Mouse (Mus musculus): Measurements from ENCODE around the gene Ino80d.

Gene Ino80d

GRCm38 (mm10) chr1:62984566-62984965 is 129.9 kb downstream of the Ino80d start:
- DNase-seq, result peak; percentile 70

DNA sequence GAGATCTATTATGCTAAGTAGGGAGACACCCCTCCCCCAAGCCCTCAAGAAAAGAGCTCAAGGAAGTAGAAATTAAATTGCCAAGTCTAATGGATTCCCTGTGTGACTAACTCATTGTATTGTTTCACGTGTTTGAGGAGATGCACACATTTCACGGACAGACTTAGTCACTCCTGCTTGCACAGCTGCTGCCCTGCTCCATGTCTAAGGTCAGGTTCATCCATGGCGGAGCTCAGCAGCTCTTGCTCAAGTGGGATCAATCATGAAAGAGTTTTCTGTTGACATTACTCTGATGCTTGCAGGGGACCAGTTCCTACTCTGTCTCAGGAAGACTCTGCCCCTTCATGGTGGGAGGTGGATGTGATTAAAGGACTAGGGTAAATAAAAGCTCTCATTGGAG is 137.7 kb downstream of the Ino80d start:
- DNase-seq, result no peak

GRCm38 (mm10) chr1:62966885-62967284 is 147.6 kb downstream of the Ino80d start:
- DNase-seq, result peak; percentile 55

DNA sequence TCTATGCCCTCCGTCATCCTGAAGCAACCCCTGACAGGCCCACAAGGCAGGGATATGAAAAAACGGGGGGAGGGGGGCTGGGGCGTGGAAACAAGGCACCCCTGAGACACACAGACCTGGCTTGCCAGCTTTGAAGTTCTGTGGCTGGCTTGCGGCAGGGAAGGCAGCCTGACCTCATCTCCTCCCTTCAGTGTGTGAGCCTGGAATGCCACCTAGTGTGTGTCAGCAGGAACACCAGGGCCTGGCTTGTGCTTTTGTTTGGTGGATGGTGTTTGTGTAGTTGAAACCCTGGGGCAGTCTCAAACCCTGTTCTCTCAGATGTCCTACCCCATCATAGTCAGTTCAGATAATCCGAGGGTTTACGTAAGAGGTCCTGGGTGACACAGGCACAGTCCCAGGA is 150.2 kb downstream of the Ino80d start:
- peak; percentile 83 for DNase-seq

DNA sequence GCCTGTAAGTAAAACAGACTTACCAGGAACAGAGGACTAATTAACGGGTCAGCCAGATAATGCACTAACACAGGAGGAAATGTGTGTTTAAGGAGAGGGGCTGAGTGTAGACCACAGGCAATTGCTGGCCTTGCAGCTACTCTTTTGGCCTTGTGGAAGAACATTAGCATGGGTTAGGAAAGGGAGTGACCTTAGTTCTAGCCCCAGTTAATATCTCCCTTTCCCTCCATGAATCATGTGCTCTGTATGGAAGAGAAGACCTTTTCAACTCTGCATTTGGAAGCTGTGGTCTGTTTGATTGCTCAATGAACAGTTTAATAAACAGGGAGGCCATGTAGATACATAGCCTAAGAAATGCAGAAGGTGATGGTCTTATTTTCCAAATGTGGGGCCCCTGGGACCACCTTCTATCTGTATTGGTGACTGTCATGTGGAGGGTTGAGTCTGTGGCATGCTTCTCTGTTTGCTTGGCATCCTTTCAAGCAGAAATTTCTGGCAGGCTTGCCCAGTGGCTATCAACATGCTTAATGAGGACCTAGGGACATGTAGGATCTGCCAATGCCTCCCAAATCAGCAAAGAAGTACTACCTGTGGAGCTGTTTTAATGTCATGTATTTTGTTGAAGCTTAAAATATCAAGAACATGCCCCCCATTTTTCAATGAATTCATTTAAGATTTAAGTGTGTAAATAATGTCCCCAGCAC is 157.4 kb downstream of the Ino80d start:
- DNase-seq, result no peak

DNA sequence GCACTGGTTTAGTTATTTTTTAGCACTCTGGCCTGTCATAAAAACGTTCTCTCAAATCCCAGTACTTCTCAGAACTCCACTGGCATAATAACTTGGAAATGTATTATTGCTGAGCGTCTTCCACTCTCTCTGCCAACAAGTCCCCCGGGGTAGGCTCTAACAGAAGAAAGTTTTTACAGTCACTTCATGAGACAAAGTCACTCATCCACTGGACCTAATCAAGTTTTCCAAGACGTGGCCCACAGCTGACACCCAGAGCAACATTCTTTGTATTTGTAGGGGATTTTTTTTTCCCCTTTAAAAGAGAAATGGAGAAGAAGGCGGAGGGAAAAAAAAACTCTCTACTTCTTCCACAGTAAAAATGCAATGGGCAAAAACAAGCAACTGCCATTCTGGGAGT is 157.9 kb downstream of the Ino80d start:
- peak; percentile 57 for DNase-seq

- DNase-seq, result no peak
Observed at GRCm38 (mm10) chr1:62955340-62955739, 159.1 kb downstream of the Ino80d start.

GRCm38 (mm10) chr1:62953036-62953435 is 161.4 kb downstream of the Ino80d start:
- DNase-seq, result no peak

DNA sequence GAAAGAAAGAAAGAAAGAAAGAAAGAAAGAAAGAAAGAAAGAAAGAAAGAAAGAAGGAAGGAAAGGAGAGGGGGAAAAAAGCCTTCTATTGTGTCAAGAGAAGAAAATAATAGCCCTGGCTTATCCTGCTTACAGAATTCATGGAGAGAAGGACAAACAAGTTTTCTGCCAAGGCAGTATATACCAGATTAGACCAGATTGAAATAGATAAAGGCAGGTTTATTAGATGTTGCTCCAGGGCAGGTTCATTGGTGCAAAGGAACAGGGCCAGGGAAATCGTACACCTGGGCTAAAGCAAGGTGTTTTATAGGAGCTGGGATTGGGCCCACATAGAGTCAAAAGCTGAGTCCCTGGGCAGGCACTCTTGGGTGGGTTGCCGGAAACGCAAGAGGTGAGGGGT is 162.1 kb downstream of the Ino80d start:
- DNase-seq, result no peak

- DNase-seq, result peak; percentile 80
Observed at GRCm38 (mm10) chr1:62951067-62951809, 163.2 kb downstream of the Ino80d start.

DNA sequence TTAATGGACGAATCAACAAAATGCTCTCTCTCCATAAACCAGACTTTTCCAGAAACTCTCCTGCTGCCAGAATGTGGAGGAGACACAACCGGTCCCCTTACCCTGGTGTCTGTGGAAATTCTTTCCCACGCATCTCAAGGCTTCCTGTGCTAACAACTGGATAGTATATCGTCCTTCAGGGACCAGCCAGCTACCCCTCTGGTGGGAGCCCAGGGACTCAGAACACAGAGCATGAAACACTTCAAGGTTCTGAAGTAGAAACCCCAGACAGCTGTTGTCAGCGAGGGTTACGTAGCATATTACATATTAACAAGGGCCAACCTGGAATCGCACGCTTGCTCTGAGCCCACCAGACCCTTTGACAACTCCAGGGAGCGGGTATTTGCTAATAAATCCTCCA is 163.9 kb downstream of the Ino80d start:
- DNase-seq, result no peak

GRCm38 (mm10) chr1:62947807-62948206 is 166.7 kb downstream of the Ino80d start:
- DNase-seq, result peak; percentile 59

DNA sequence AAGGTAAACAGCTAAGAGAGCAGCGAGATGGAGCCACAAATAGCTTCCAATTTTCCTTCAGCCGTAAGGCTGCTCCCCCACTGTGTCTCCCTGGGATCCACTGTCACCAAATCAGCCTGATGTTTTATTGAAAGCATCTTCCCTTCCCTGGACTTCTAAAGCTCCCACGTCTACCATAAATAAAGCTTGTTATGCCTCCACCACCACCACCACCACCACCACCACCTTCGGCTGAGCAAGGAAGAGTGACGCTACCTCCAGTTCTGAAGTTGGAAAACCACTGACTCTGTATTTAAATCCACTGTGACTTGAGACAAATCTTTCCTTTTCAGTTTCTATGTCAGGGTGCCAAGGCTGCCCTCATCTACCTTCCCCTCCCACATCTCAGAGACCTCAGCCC is 167.5 kb downstream of the Ino80d start:
- no peak for DNase-seq

GRCm38 (mm10) chr1:62934752-62935329 is 179.6 kb downstream of the Ino80d start:
- DNase-seq, result no peak

- DNase-seq, result peak; percentile 70
Observed at GRCm38 (mm10) chr1:62934100-62934513, 180.4 kb downstream of the Ino80d start.

- no peak for DNase-seq
Observed at GRCm38 (mm10) chr1:62933288-62934099, 181.0 kb downstream of the Ino80d start.

DNA sequence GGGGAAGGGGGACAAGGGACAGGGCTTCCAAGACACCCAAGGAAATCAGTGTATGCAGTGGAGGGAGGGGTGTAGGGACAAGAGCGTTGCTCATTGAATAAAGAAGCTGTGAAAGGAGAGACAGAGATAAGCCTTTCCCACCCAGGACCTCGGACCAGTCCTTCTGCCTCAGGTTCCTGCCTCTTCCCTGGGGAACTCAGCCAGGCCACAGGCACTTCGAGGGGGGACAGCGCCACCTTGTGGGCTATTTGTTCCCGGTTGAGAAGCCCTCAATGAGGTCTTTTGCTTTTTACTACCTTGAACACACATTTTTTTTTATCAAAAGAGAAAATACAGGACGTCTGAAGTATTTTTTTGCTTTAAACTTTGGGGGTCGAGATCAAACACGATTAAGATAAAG is 185.0 kb downstream of the Ino80d start:
- DNase-seq, result peak; percentile 90

GRCm38 (mm10) chr1:62919219-62919618 is 195.2 kb downstream of the Ino80d start:
- no peak for DNase-seq

- no peak for DNase-seq
Observed at GRCm38 (mm10) chr1:62916609-62917008, 197.9 kb downstream of the Ino80d start.

- no peak for DNase-seq
Observed at GRCm38 (mm10) chr1:62914495-62914894, 200.0 kb downstream of the Ino80d start.

DNA sequence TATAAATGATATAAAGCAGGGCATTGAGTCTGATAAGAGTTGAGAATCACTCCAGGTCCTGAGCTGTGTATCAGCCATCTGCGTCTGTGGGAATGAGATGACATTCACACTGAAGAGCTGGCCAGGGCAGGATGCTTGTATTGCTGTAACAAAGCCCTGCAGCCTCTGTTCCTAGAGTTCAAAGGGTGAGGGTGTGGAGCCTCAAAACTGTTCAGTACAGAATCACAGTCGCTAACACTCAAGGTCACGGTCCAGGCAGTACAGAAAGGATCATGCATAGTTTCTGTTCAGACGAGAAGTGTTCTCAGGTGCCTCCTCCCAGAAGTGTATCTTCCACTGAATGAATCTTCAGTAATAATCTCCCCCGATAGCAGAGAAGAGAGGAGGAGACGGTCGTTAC is 203.0 kb downstream of the Ino80d start:
- no peak for DNase-seq

DNA sequence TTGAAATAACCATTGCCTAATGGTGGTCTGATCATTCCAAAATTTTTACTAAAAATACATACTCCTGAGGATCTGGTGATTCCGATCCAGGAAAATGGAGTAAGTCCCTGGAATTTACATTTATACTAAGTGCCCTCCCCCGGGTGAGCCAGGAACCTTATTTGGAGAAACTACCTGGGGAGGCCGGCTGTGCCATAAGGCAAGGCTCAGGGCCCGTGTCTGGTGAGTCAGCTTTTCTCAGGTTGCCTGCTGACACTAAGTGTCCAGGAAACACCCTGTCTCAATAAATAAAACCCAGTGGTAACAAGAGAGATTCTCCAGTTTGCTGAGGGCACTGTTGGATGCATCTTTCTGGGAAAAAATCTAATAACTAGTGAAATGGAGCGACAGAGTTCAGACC is 205.3 kb downstream of the Ino80d start:
- DNase-seq, result no peak

GRCm38 (mm10) chr1:62908508-62908907 is 206.0 kb downstream of the Ino80d start:
- no peak for DNase-seq

Measured in lung, postnatal 10 days (tissue).